In genomic region chr9:102183663-102184274, GRCm38 (mm10) we compare ENCODE assay signal across 10 mouse cellular contexts.
A peak's percentile ranks its signal among the peaks of the same experiment; 100 is the strongest.
DNase-seq lines count a peak whose midpoint lies in the region; ATAC-seq lines count a peak whose summit lies in the region.
"Had no signal": no experiment of that assay in that cellular context is flagged by ENCODE, and none has a peak within 500 bp of the region (broad histone marks: within the 10 kb centered on the region; RNA-seq: fewer than 3 reads in every experiment).

No protein-coding gene starts in this region.

- peak overlapping the region; percentile 21 for H3K4me2 ChIP-seq in lung, embryonic 16.5 days (ENCODE audit: low read depth, low read length)
- peak overlapping the region; percentile 28 for H3K4me2 ChIP-seq in hindbrain, embryonic 16.5 days (ENCODE audit: low read length)
- H3K4me2 ChIP-seq in kidney, embryonic 14.5 days (replicated peaks; ENCODE audit: low read depth, low read length): no peak overlapping the region

- H3K27me3 ChIP-seq in lung, embryonic 16.5 days (ENCODE audit: control insufficient read depth, insufficient read depth, low read depth, low read length): no peaks in the 10 kb centered on the region
- H3K27me3 ChIP-seq in hindbrain, embryonic 16.5 days (replicated peaks; ENCODE audit: control insufficient read depth, insufficient read depth, low read length): no peaks in the 10 kb centered on the region
- H3K27me3 ChIP-seq in kidney, embryonic 14.5 days (ENCODE audit: control insufficient read depth, insufficient read depth, low read length): no peaks in the 10 kb centered on the region

- WGBS in lung, embryonic 16.5 days: 50% methylated on average over 22 of the region's 22 CpGs
- WGBS in hindbrain, embryonic 16.5 days: 47% methylated on average over 22 of the region's 22 CpGs
- 73% methylated on average over 22 of the region's 22 CpGs for WGBS in kidney, embryonic 14.5 days

- DNase-seq in heart, adult 18-20 months: peak; percentile 4 to 9
- DNase-seq in heart, postnatal 4 days: no peak
- DNase-seq in lung, adult 18-20 months: no peak
- peak; percentile 87 to 91 for DNase-seq in cerebellum, postnatal 10 days
- no peak for DNase-seq in ovary, postnatal 36 days (ENCODE audit: low spot score)
- DNase-seq: kidney, adult 11 months; thymus, postnatal 14 days had no signal

- no peaks in the 10 kb centered on the region for H3K36me3 ChIP-seq in lung, embryonic 16.5 days (ENCODE audit: control insufficient read depth, insufficient read depth, low read length)
- no peaks in the 10 kb centered on the region for H3K36me3 ChIP-seq in hindbrain, embryonic 16.5 days (ENCODE audit: control insufficient read depth, insufficient read depth, low read length)
- H3K36me3 ChIP-seq in kidney, embryonic 14.5 days (ENCODE audit: control insufficient read depth, insufficient read depth, low read length): no peaks in the 10 kb centered on the region

- 0 out of 2 replicates have a peak overlapping the region, but pooled peaks have one; percentile 3 for H3K9ac ChIP-seq in lung, embryonic 16.5 days (ENCODE audit: low read length)
- no peak overlapping the region; the same call in 1 of the 2 replicates for H3K9ac ChIP-seq in hindbrain, embryonic 16.5 days (ENCODE audit: low read depth, low read length)
- no peak overlapping the region for H3K9ac ChIP-seq in kidney, embryonic 14.5 days (ENCODE audit: low read depth, low read length)

- H3K4me1 ChIP-seq in lung, embryonic 16.5 days (replicated peaks; ENCODE audit: control insufficient read depth, insufficient read depth, low read length): 0 out of 2 replicates have a peak, but pooled peaks cover 2% of the 10 kb centered on the region
- H3K4me1 ChIP-seq in hindbrain, embryonic 16.5 days (ENCODE audit: control insufficient read depth, insufficient read depth, low read depth, low read length): peaks cover 13% of the 10 kb centered on the region
- no peaks in the 10 kb centered on the region; the same call in 1 of the 2 replicates for H3K4me1 ChIP-seq in kidney, embryonic 14.5 days (ENCODE audit: control insufficient read depth, insufficient read depth, low read length)

- H3K4me3 ChIP-seq in lung, embryonic 16.5 days (ENCODE audit: low read length): no peak overlapping the region
- H3K4me3 ChIP-seq in hindbrain, embryonic 16.5 days (ENCODE audit: low read length): no peak overlapping the region
- H3K4me3 ChIP-seq in kidney, embryonic 14.5 days (ENCODE audit: low read length): no peak overlapping the region

- ATAC-seq in lung, embryonic 16.5 days (ENCODE audit: low read depth): no peak
- ATAC-seq in hindbrain, embryonic 16.5 days: peak; percentile 29; the same call in 1 of the 2 replicates
- ATAC-seq in kidney, embryonic 14.5 days (ENCODE audit: low FRiP score, low TSS enrichment): no peak

- H3K9me3 ChIP-seq in lung, embryonic 16.5 days (ENCODE audit: control insufficient read depth, low read length): no peaks in the 10 kb centered on the region
- H3K9me3 ChIP-seq in hindbrain, embryonic 16.5 days (ENCODE audit: control insufficient read depth, low read length): no peaks in the 10 kb centered on the region
- H3K9me3 ChIP-seq in kidney, embryonic 14.5 days (ENCODE audit: control insufficient read depth, low read length): no peaks in the 10 kb centered on the region

- no peak overlapping the region for H3K27ac ChIP-seq in lung, embryonic 16.5 days (ENCODE audit: low read length)
- H3K27ac ChIP-seq in hindbrain, embryonic 16.5 days (ENCODE audit: low read depth, low read length): peak overlapping the region; percentile 45; the same call in 1 of the 2 replicates
- no peak overlapping the region for H3K27ac ChIP-seq in kidney, embryonic 14.5 days (ENCODE audit: low read depth, low read length)

Comparison
In these comparisons a context has a peak if more than half of its experiments do, and no peak if none do; other contexts are left out.
1. DNase-seq: peak in heart, adult 18-20 months (2 of 2) and cerebellum, postnatal 10 days (2 of 2); none in heart, postnatal 4 days (single experiment), lung, adult 18-20 months (0 of 2) and ovary, postnatal 36 days (single experiment).